Mouse (Mus musculus): ENCODE data around the gene Itgb3. TPM values are rescaled to one million over a fixed set of nuclear protein-coding genes. Genes with fewer than 3 reads are reported as not detected.

Gene Itgb3
- polyA plus RNA-seq, 1 experiment from 2014 or later = 0.98 TPM

DNA sequence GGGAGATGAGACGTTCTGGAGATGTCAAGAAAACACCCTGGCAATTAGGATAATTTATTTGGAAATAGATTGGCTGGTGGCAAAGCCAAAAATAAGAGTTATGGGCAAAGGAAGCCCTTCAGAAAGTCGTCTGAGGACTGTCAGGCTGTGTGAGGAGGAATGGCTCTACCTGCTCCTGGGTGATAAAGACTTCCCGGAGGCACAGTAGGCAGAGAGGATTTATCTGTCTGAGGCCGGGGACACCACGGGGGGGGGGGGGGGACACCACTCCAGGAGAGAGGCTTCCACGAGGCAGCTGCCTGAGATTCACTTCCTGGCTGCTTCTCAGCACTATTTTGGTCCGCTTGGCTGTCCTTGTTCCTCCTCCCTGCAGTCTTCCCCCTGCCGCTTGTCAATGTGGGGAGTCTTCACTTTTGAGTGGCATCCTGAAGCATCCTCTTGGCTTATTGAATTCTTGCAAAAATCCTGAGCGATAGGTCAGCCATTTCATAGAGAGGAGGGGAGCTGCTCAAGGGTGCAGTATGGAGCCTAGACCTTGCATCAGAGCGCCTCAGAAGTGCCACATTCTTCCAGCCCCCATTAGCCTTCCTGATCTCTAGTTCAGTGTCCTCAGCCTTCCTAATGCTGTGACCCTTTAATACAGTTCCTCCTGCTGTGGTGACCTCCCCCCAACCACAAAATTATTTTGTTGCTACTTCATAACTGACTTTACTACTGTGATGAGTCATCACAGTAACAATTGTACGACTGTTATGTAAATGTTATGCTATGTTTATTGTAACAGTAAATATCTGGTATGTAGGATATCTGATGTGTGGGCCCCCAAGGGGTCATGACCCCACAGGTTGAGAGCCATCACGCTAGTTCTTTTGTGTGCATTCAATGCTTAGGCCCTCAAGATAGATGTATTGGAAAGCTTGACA is 14.5 kb downstream of the Itgb3 start:
- no peak overlapping the region for H3K9ac ChIP-seq (ENCODE audit: low read length)
- ATAC-seq (replicated peaks; ENCODE audit: low FRiP score) = no peak
- H3K4me1 ChIP-seq (replicated peaks; ENCODE audit: control insufficient read depth, insufficient read depth, low read length) = peaks cover 6% of the 10 kb centered on the region; the same call in 1 of the 2 replicates
- no peaks in the 10 kb centered on the region for H3K27me3 ChIP-seq (ENCODE audit: control insufficient read depth, insufficient read depth, low read length)
- no peaks in the 10 kb centered on the region for H3K36me3 ChIP-seq (ENCODE audit: control insufficient read depth, insufficient read depth, low read length)
- WGBS = 50% methylated on average over 12 of the region's 12 CpGs
- H3K9me3 ChIP-seq (ENCODE audit: control insufficient read depth, low read length) = no peaks in the 10 kb centered on the region
- no peak for DNase-seq (ENCODE audit: low spot score)
- no peak overlapping the region for H3K4me2 ChIP-seq (ENCODE audit: low read depth, low read length, severe bottlenecking)
- H3K4me3 ChIP-seq (ENCODE audit: low read depth, low read length) = no peak overlapping the region
- H3K27ac ChIP-seq (ENCODE audit: low read depth, low read length) = no peak overlapping the region

GRCm38 (mm10) chr11:104624791-104625391 is 17.1 kb downstream of the Itgb3 start:
- no peak overlapping the region for H3K27ac ChIP-seq (ENCODE audit: low read depth, low read length)
- WGBS = 47% methylated on average over 6 of the region's 6 CpGs
- no peak overlapping the region for H3K9ac ChIP-seq (ENCODE audit: low read length)
- ATAC-seq (replicated peaks; ENCODE audit: low FRiP score) = no peak
- no peaks in the 10 kb centered on the region for H3K4me1 ChIP-seq (replicated peaks; ENCODE audit: control insufficient read depth, insufficient read depth, low read length)
- H3K9me3 ChIP-seq (ENCODE audit: control insufficient read depth, low read length) = no peaks in the 10 kb centered on the region
- peak; percentile 60 for DNase-seq (ENCODE audit: low spot score)
- no peaks in the 10 kb centered on the region for H3K27me3 ChIP-seq (ENCODE audit: control insufficient read depth, insufficient read depth, low read length)
- H3K4me2 ChIP-seq (ENCODE audit: low read depth, low read length, severe bottlenecking) = no peak overlapping the region
- H3K4me3 ChIP-seq (ENCODE audit: low read depth, low read length) = no peak overlapping the region
- no peaks in the 10 kb centered on the region for H3K36me3 ChIP-seq (ENCODE audit: control insufficient read depth, insufficient read depth, low read length)

- Histone ChIP-seq H3K27ac (ENCODE audit: low read depth, low read length) (no peak overlapping the region; the same call in 1 of the 2 replicates), H3K9ac (ENCODE audit: low read length) (no peak overlapping the region), H3K9me3 (ENCODE audit: control insufficient read depth, low read length) (no peaks in the 10 kb centered on the region), H3K27me3 (ENCODE audit: control insufficient read depth, insufficient read depth, low read length) (no peaks in the 10 kb centered on the region), H3K4me1 (replicated peaks; ENCODE audit: control insufficient read depth, insufficient read depth, low read length) (no peaks in the 10 kb centered on the region), H3K36me3 (ENCODE audit: control insufficient read depth, insufficient read depth, low read length) (no peaks in the 10 kb centered on the region), H3K4me2 (ENCODE audit: low read depth, low read length, severe bottlenecking) (no peak overlapping the region), H3K4me3 (ENCODE audit: low read depth, low read length) (no peak overlapping the region)
- ATAC-seq (replicated peaks; ENCODE audit: low FRiP score) (no peak), DNase-seq (ENCODE audit: low spot score) (no peak)
- WGBS = 50% methylated on average over 12 of the region's 12 CpGs
Measured at GRCm38 (mm10) chr11:104625453-104626402, 17.9 kb downstream of the Itgb3 start.

DNA sequence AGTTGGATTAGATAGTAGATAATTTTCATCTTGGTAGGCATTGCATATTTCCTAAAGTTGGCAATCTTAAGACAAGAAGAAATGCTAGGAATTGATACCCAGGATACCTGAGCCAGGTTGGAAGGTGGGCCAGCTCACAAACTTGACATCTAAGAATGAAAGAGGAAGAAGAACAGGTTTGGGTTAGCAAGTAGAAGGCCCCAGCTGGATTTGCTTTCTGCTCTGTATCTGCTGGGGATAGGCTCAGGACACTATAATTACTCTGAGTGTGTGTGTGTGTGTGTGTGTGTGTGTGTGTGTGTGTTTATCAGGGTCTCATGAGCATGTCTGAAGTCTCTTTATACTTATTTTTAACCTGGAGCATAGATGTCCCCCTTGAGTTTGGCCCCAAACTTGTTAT is 18.8 kb downstream of the Itgb3 start:
- no peak for DNase-seq (ENCODE audit: low spot score)
- no peaks in the 10 kb centered on the region for H3K27me3 ChIP-seq (ENCODE audit: control insufficient read depth, insufficient read depth, low read length)
- no peak overlapping the region for H3K9ac ChIP-seq (ENCODE audit: low read length)
- ATAC-seq (replicated peaks; ENCODE audit: low FRiP score) = no peak
- H3K4me1 ChIP-seq (replicated peaks; ENCODE audit: control insufficient read depth, insufficient read depth, low read length) = no peaks in the 10 kb centered on the region
- no peak overlapping the region for H3K27ac ChIP-seq (ENCODE audit: low read depth, low read length)
- no peak overlapping the region for H3K4me3 ChIP-seq (ENCODE audit: low read depth, low read length)
- no peaks in the 10 kb centered on the region for H3K36me3 ChIP-seq (ENCODE audit: control insufficient read depth, insufficient read depth, low read length)
- H3K9me3 ChIP-seq (ENCODE audit: control insufficient read depth, low read length) = no peaks in the 10 kb centered on the region
- H3K4me2 ChIP-seq (ENCODE audit: low read depth, low read length, severe bottlenecking) = no peak overlapping the region

DNA sequence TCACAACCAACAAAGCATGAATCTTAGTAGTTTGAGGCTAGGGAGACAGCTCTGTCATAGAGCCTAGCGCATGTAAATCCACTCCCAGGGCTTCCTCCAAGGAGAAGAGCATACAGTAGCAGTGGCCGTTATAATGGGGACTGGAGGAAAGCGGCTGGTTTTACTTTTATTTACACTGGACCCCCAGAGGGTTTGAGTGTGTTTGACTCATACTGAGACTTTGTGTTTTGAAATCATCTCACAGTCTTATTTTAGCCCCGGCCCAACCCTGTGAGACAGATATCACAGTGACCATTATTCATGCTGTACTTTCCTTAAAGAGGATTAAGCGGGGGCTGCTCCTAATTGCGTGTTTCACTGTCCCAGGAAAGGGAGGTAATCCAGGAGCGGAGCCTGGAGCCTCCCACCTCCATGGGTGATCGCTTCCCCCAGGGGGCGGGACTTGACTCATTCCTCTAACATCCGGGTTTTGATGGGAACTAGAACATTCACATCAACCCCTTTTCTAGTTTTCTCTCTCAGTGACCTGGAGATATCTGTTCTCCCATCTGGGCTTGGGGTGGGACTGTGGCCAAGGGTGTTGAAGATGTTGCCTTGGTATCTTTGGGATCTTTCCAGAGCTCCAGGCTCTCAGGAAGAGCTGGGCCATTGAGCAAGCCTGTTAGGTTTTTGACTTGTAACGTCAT is 20.0 kb downstream of the Itgb3 start:
- Histone ChIP-seq H3K9me3 (ENCODE audit: control insufficient read depth, low read length) (no peaks in the 10 kb centered on the region), H3K4me2 (ENCODE audit: low read depth, low read length, severe bottlenecking) (no peak overlapping the region), H3K36me3 (ENCODE audit: control insufficient read depth, insufficient read depth, low read length) (no peaks in the 10 kb centered on the region), H3K9ac (ENCODE audit: low read length) (no peak overlapping the region), H3K27me3 (ENCODE audit: control insufficient read depth, insufficient read depth, low read length) (no peaks in the 10 kb centered on the region), H3K4me1 (replicated peaks; ENCODE audit: control insufficient read depth, insufficient read depth, low read length) (no peaks in the 10 kb centered on the region), H3K27ac (ENCODE audit: low read depth, low read length) (no peak overlapping the region), H3K4me3 (ENCODE audit: low read depth, low read length) (no peak overlapping the region)
- no peak for ATAC-seq (replicated peaks; ENCODE audit: low FRiP score)
- 50% methylated on average over 11 of the region's 11 CpGs for WGBS
- no peak for DNase-seq (ENCODE audit: low spot score)

GRCm38 (mm10) chr11:104628566-104628965 is 20.8 kb downstream of the Itgb3 start:
- Histone ChIP-seq H3K27me3 (ENCODE audit: control insufficient read depth, insufficient read depth, low read length) (no peaks in the 10 kb centered on the region), H3K27ac (ENCODE audit: low read depth, low read length) (no peak overlapping the region), H3K4me3 (ENCODE audit: low read depth, low read length) (no peak overlapping the region), H3K9me3 (ENCODE audit: control insufficient read depth, low read length) (no peaks in the 10 kb centered on the region), H3K4me2 (ENCODE audit: low read depth, low read length, severe bottlenecking) (no peak overlapping the region), H3K4me1 (replicated peaks; ENCODE audit: control insufficient read depth, insufficient read depth, low read length) (no peaks in the 10 kb centered on the region), H3K9ac (ENCODE audit: low read length) (no peak overlapping the region), H3K36me3 (ENCODE audit: control insufficient read depth, insufficient read depth, low read length) (no peaks in the 10 kb centered on the region)
- ATAC-seq (replicated peaks; ENCODE audit: low FRiP score) = no peak
- DNase-seq (ENCODE audit: low spot score) = no peak
- WGBS = 93% methylated on average over 5 of the region's 5 CpGs

DNA sequence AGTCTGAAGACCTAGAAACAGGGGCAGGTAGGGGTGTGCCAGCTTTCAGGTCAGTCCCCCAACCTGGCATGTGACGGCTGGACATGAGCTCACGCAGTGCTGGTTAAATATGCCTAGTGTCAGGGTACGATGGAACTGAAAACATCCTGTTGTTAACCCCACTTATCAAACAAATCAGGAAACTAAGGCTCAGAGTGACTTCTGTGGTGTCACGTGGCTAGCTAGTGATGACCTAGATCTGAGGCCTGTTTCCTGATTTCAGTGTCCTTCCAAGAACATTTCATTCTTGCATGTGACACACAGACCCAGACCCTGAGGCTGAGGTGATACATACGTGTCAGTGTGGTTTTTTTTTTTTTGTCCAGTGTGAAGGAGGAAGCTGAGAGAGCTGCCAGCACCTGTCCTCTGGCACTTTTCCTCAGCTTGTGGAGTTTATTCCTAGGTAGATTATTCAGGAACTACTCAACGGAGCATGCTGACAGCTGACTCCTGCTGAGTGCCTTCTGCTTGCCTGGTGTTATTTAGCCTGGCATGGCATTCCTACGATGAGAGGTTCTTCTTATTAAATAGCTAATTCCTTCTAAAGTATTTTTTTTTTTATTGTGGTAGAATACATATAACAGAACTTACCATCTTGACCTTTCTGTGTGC is 22.5 kb downstream of the Itgb3 start:
- Histone ChIP-seq H3K36me3 (ENCODE audit: control insufficient read depth, insufficient read depth, low read length) (no peaks in the 10 kb centered on the region), H3K4me1 (replicated peaks; ENCODE audit: control insufficient read depth, insufficient read depth, low read length) (no peaks in the 10 kb centered on the region), H3K27me3 (ENCODE audit: control insufficient read depth, insufficient read depth, low read length) (no peaks in the 10 kb centered on the region), H3K4me3 (ENCODE audit: low read depth, low read length) (no peak overlapping the region), H3K27ac (ENCODE audit: low read depth, low read length) (no peak overlapping the region), H3K9me3 (ENCODE audit: control insufficient read depth, low read length) (no peaks in the 10 kb centered on the region), H3K4me2 (ENCODE audit: low read depth, low read length, severe bottlenecking) (no peak overlapping the region), H3K9ac (ENCODE audit: low read length) (no peak overlapping the region)
- WGBS = 76% methylated on average over 7 of the region's 7 CpGs
- ATAC-seq (replicated peaks; ENCODE audit: low FRiP score) (no peak), DNase-seq (ENCODE audit: low spot score) (no peak)
